9 mouse cellular contexts compared by ENCODE assay signal in the genomic region with DNA sequence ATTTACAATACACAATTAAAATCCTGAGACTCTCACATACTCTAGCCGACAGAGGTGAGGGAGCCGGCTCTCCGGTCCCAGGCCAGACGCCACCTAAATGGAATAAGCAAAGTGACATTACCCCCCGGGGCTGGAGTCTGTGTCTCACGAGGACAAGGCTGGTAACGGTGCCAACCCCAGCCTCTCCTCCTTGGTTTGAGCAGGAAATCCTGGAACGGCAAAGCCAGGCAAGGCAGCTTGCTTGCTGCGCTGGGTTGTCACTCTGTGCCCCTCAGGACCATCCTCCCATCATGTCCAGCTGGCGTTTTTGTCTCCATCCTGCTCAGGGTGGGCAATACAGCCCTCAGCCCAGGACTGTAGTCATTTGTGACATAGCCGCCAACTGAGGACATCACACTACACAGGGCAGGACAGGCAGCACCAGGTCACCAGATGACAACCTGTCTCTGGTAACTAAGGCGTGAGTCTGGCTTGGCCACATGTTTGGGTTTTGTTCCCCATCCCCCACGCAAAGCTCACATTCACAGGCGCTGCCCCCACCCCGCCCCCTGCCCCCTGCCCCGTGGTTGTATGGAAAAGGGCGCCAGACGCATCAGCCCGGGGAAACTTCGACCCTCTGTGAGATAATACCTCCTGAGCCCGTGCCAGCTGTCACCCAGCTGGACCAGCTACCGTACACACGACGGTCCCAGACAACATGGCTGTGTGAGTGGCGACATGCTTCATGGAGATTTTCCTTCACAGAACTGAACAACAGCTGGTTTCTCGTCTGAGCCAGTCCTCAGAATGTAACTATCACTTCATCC. TPM values are rescaled to one million over a fixed set of nuclear protein-coding genes. Genes with fewer than 3 reads are reported as not detected.
DNase-seq lines count a peak whose midpoint lies in the region; ATAC-seq and TF ChIP-seq lines count a peak whose summit lies in the region.
"Had no signal": no experiment of that assay in that cellular context is flagged by ENCODE, and none has a peak within 500 bp of the region (broad histone marks: within the 10 kb centered on the region; RNA-seq: fewer than 3 reads in every experiment).

No protein-coding gene starts in this region.

- no peak for ATAC-seq in liver, embryonic 12.5 days
- ATAC-seq in liver, embryonic 11.5 days (replicated peaks; ENCODE audit: low FRiP score) = no peak
- peak; percentile 54 for ATAC-seq in hindbrain, postnatal 0 days
- ATAC-seq in neural tube, embryonic 12.5 days (ENCODE audit: low FRiP score, low read depth) = peak; percentile 46

- 75% methylated on average over 26 of the region's 26 CpGs for WGBS in liver, embryonic 12.5 days (ENCODE audit: insufficient replicate concordance)
- 76% methylated on average over 26 of the region's 26 CpGs for WGBS in liver, embryonic 11.5 days
- WGBS in hindbrain, postnatal 0 days = 36% methylated on average over 26 of the region's 26 CpGs
- WGBS in neural tube, embryonic 12.5 days = 60% methylated on average over 26 of the region's 26 CpGs

- no peak overlapping the region for H3K4me2 ChIP-seq in liver, embryonic 12.5 days
- no peak overlapping the region for H3K4me2 ChIP-seq in liver, embryonic 11.5 days
- no peak overlapping the region for H3K4me2 ChIP-seq in hindbrain, postnatal 0 days (ENCODE audit: low read depth, low read length)
- no peak overlapping the region for H3K4me2 ChIP-seq in neural tube, embryonic 12.5 days (replicated peaks)

- H3K36me3 ChIP-seq in liver, embryonic 12.5 days = peaks cover 19% of the 10 kb centered on the region
- H3K36me3 ChIP-seq in liver, embryonic 11.5 days (ENCODE audit: control insufficient read depth, insufficient read depth, low read length) = peaks cover 4% of the 10 kb centered on the region; the same call in 1 of the 2 replicates
- no peaks in the 10 kb centered on the region for H3K36me3 ChIP-seq in hindbrain, postnatal 0 days (ENCODE audit: insufficient read depth, low read length)
- no peaks in the 10 kb centered on the region for H3K36me3 ChIP-seq in neural tube, embryonic 12.5 days

- DNase-seq in cerebellum, postnatal 25 days = peak; percentile 51 to 64
- no peak for DNase-seq in cerebellum, adult 9-11 months
- DNase-seq in liver, embryonic 11.5 days (ENCODE audit: low spot score) = no peak
- DNase-seq in hindbrain, postnatal 0 days (ENCODE audit: low spot score) = peak; percentile 49
- no peak for DNase-seq in gastrocnemius, adult 2 months
- DNase-seq in left cerebral cortex, postnatal 14 days (ENCODE audit: low spot score in 2 of 2) = no peak
- DNase-seq: right cerebral cortex, postnatal 4 days had no signal

- H3K9ac ChIP-seq in liver, embryonic 12.5 days = no peak overlapping the region
- no peak overlapping the region for H3K9ac ChIP-seq in liver, embryonic 11.5 days (ENCODE audit: low read depth, low read length)
- H3K9ac ChIP-seq in hindbrain, postnatal 0 days (replicated peaks; ENCODE audit: low read length) = no peak overlapping the region
- H3K9ac ChIP-seq in neural tube, embryonic 12.5 days = no peak overlapping the region

- H3K27ac ChIP-seq in liver, embryonic 12.5 days = peak overlapping the region; percentile 11; the same call in 1 of the 2 replicates
- no peak overlapping the region for H3K27ac ChIP-seq in liver, embryonic 11.5 days (ENCODE audit: low read depth, low read length)
- peak overlapping the region; percentile 2 for H3K27ac ChIP-seq in hindbrain, postnatal 0 days
- H3K27ac ChIP-seq in neural tube, embryonic 12.5 days = no peak overlapping the region
- no peak overlapping the region for H3K27ac ChIP-seq in gastrocnemius, adult 2 months

- peaks cover 99% of the 10 kb centered on the region for H3K4me1 ChIP-seq in liver, embryonic 12.5 days
- H3K4me1 ChIP-seq in liver, embryonic 11.5 days (replicated peaks; ENCODE audit: control insufficient read depth, insufficient read depth, low read length) = peaks cover 70% of the 10 kb centered on the region
- H3K4me1 ChIP-seq in hindbrain, postnatal 0 days (ENCODE audit: insufficient read depth, low read length) = peaks cover 5% of the 10 kb centered on the region; the same call in 1 of the 2 replicates
- peaks cover 10% of the 10 kb centered on the region for H3K4me1 ChIP-seq in neural tube, embryonic 12.5 days

- H3K4me3 ChIP-seq in liver, embryonic 12.5 days = no peak overlapping the region
- H3K4me3 ChIP-seq in liver, embryonic 11.5 days (ENCODE audit: low read depth, low read length) = no peak overlapping the region
- H3K4me3 ChIP-seq in hindbrain, postnatal 0 days (ENCODE audit: low read length) = no peak overlapping the region
- H3K4me3 ChIP-seq in neural tube, embryonic 12.5 days = no peak overlapping the region
- no peak overlapping the region for H3K4me3 ChIP-seq in gastrocnemius, adult 2 months

- no peaks in the 10 kb centered on the region for H3K27me3 ChIP-seq in liver, embryonic 12.5 days (replicated peaks)
- no peaks in the 10 kb centered on the region for H3K27me3 ChIP-seq in liver, embryonic 11.5 days (replicated peaks; ENCODE audit: control insufficient read depth, insufficient read depth, low read length)
- no peaks in the 10 kb centered on the region for H3K27me3 ChIP-seq in hindbrain, postnatal 0 days (ENCODE audit: insufficient read depth, low read length)
- H3K27me3 ChIP-seq in neural tube, embryonic 12.5 days (replicated peaks) = no peaks in the 10 kb centered on the region

- no peaks in the 10 kb centered on the region for H3K9me3 ChIP-seq in liver, embryonic 12.5 days (replicated peaks)
- H3K9me3 ChIP-seq in liver, embryonic 11.5 days (ENCODE audit: control insufficient read depth, low read length) = no peaks in the 10 kb centered on the region
- H3K9me3 ChIP-seq in hindbrain, postnatal 0 days (ENCODE audit: low read length) = no peaks in the 10 kb centered on the region
- H3K9me3 ChIP-seq in neural tube, embryonic 12.5 days = no peaks in the 10 kb centered on the region

- no peak for TF ChIP-seq CTCF in hindbrain, postnatal 0 days (IDR thresholded peaks at IDR 0.05; ENCODE audit: low read depth)
- no peak for TF ChIP-seq CTCF in gastrocnemius, adult 2 months (IDR thresholded peaks at IDR 0.05)

- intact Hi-C loops in gastrocnemius, adult 2 months (cut with DNase I) = no loop called here
- intact Hi-C loops in left cerebral cortex, postnatal 14 days (cut with DNase I) = no loop called here

RNA-seq across cellular contexts. Expression of a gene that starts 49.3 kb away (rescaled TPM):
- 12.8 and 13.7 TPM in 2 replicates for polyA plus RNA-seq in liver, embryonic 12.5 days (2016; fragmentation: Nextera tagmentation; extraction: Ambion mirVana)
- 16.6 and 20.2 TPM in 2 replicates for polyA plus RNA-seq in liver, embryonic 11.5 days (2014; fragmentation: Nextera tagmentation; extraction: Ambion mirVana)
- 60.2 and 66.9 TPM in 2 replicates for total RNA-seq in hindbrain, postnatal 0 days (2014; rRNA removed)
- polyA plus RNA-seq in hindbrain, postnatal 0 days (2015; fragmentation: Nextera tagmentation; extraction: Ambion mirVana) = 19.3 and 19.8 TPM in 2 replicates
- polyA plus RNA-seq in neural tube, embryonic 12.5 days (2016; fragmentation: Nextera tagmentation; extraction: Ambion mirVana) = 17.3 and 22.2 TPM in 2 replicates
- total RNA-seq in gastrocnemius, adult 2 months (2021) = 10 to 100 TPM; 53.3 to 71.9 TPM
- 100 to 1,000 TPM; 107 to 142 TPM for total RNA-seq in left cerebral cortex, postnatal 14 days (2021)

Comparison
In these comparisons a context has a peak if more than half of its experiments do, and no peak if none do; other contexts are left out.
1. DNase-seq: peak in cerebellum, postnatal 25 days (2 of 2) and hindbrain, postnatal 0 days (single experiment); none in cerebellum, adult 9-11 months (single experiment), liver, embryonic 11.5 days (single experiment), gastrocnemius, adult 2 months (single experiment) and left cerebral cortex, postnatal 14 days (0 of 2).
2. H3K27ac ChIP-seq: peak in liver, embryonic 12.5 days (single experiment) and hindbrain, postnatal 0 days (single experiment); none in liver, embryonic 11.5 days (single experiment), neural tube, embryonic 12.5 days (single experiment) and gastrocnemius, adult 2 months (single experiment).
3. ATAC-seq: peak in hindbrain, postnatal 0 days (single experiment) and neural tube, embryonic 12.5 days (single experiment); none in liver, embryonic 12.5 days (single experiment) and liver, embryonic 11.5 days (single experiment).